Mouse (Mus musculus): ENCODE measurements around the gene Cbfa2t3. TPM values are rescaled to one million over a fixed set of nuclear protein-coding genes. Genes with fewer than 3 reads are reported as not detected.

The Cbfa2t3 gene
- polyA plus RNA-seq, 1 experiment: 58.8 TPM

DNA sequence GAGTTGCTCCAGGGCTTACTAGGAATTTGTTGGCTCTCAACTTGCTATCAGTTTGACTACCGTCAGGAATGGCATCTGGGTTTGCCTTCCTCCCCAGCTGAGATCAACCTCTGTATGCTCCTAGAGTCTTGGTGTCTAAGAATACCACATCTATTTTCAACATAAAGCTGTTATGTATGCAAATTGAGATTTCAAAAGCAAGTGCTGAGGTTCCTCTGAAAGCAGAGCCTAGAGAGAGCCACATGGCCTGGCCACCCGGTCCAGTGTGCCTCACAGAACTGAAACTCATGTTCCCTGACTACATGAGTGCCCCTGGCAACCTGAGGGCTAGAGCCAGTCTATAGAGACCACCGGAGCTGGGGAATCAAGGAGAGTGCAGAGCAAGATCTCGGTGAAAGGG lies 93.5 kb downstream of the Cbfa2t3 start:
- no peak for TF ChIP-seq CTCF (IDR thresholded peaks at IDR 0.05; ENCODE audit: control insufficient read depth, insufficient read depth, low read length)
- no peak for TF ChIP-seq POLR2A (IDR thresholded peaks at IDR 0.05; ENCODE audit: borderline replicate concordance, control insufficient read depth, low read depth, low read length)
- Histone ChIP-seq H3K4me3 (replicated peaks; ENCODE audit: control insufficient read depth, low read depth, low read length) (no peak overlapping the region), H3K4me1 (ENCODE audit: control insufficient read depth, insufficient read depth, low read length) (peaks cover 1% of the 10 kb centered on the region; the same call in 1 of the 2 replicates), H3K27ac (ENCODE audit: control insufficient read depth, insufficient read depth, low read depth, low read length, poor library complexity) (peak overlapping the region; percentile 42)
- WGBS: 52% methylated on average over 4 of the region's 4 CpGs

DNA sequence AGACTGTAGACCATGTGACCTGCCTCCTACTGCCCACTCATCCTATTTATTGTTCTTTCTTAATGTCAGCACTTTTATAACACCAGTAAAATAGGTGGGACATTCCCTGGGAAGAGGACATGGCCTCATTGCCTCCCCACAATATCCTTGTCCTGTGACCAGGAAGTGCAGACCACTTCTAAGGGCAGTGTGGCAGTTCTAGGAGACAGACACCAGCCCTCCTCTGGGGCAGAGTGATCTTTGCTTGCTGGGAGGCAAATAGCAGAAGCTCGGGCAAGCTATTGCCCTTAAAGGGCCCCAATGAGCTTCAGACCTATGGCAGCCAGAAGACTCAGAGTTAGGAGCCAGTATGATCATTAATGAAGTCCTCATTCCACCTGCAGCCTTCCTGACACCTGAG lies 94.3 kb downstream of the Cbfa2t3 start:
- Histone ChIP-seq H3K4me1 (ENCODE audit: control insufficient read depth, insufficient read depth, low read length) (peaks cover 1% of the 10 kb centered on the region; the same call in 1 of the 2 replicates), H3K27ac (ENCODE audit: control insufficient read depth, insufficient read depth, low read depth, low read length, poor library complexity) (peak overlapping the region; percentile 42; the same call in 1 of the 2 replicates), H3K4me3 (replicated peaks; ENCODE audit: control insufficient read depth, low read depth, low read length) (no peak overlapping the region)
- TF ChIP-seq CTCF (IDR thresholded peaks at IDR 0.05; ENCODE audit: control insufficient read depth, insufficient read depth, low read length): no peak
- TF ChIP-seq POLR2A (IDR thresholded peaks at IDR 0.05; ENCODE audit: borderline replicate concordance, control insufficient read depth, low read depth, low read length): no peak
- 29% methylated on average over 1 of the region's 1 CpGs for WGBS

DNA sequence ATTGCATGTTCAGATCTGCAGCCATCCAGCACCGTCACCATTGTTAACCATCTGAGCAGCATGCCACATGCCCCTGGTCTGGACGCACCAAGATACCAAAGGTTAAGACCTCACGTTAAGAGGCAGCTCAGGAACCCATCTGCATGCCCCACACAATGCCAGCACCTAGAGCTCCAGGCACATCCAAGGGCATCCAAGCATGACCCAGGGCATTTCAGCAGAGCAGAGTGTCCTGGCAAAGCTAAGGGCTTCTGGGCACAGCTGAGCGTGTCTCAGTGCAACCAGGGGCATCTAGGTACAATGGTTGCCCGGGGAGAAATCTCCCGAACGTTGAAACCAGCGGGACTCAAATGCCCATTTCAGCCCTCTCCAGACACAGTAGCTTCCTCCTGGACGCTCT lies 98.2 kb downstream of the Cbfa2t3 start:
- Histone ChIP-seq H3K27ac (ENCODE audit: control insufficient read depth, insufficient read depth, low read depth, low read length, poor library complexity) (no peak overlapping the region), H3K4me3 (replicated peaks; ENCODE audit: control insufficient read depth, low read depth, low read length) (no peak overlapping the region), H3K4me1 (ENCODE audit: control insufficient read depth, insufficient read depth, low read length) (no peaks in the 10 kb centered on the region; the same call in 1 of the 2 replicates)
- 92% methylated on average over 9 of the region's 9 CpGs for WGBS
- TF ChIP-seq POLR2A (IDR thresholded peaks at IDR 0.05; ENCODE audit: borderline replicate concordance, control insufficient read depth, low read depth, low read length): no peak
- TF ChIP-seq CTCF (IDR thresholded peaks at IDR 0.05; ENCODE audit: control insufficient read depth, insufficient read depth, low read length): no peak

DNA sequence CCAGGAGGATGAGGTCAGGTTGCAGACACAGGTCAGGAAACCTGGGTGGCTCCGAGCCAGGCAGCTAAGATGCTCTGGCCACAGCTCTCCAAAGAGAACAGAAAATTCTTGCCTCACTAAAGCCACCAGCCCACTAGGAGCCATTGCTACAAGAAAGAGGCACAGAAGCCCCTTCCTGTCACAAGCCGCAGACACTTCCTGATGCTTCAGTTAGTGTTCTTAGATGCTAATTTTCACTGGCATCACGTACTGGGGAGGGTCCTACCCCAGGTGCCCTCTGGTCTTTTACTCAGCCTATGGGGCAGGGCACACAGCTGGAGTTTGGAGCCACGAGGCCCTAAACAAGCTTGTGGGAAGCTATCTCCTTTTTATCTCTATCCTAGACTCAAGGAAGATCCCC lies 102.9 kb downstream of the Cbfa2t3 start:
- 18% methylated on average over 4 of the region's 4 CpGs for WGBS
- TF ChIP-seq CTCF (IDR thresholded peaks at IDR 0.05; ENCODE audit: control insufficient read depth, insufficient read depth, low read length) (no peak), POLR2A (IDR thresholded peaks at IDR 0.05; ENCODE audit: borderline replicate concordance, control insufficient read depth, low read depth, low read length) (no peak)
- Histone ChIP-seq H3K4me3 (replicated peaks; ENCODE audit: control insufficient read depth, low read depth, low read length) (peak overlapping the region; percentile 35), H3K4me1 (ENCODE audit: control insufficient read depth, insufficient read depth, low read length) (peaks cover 18% of the 10 kb centered on the region), H3K27ac (ENCODE audit: control insufficient read depth, insufficient read depth, low read depth, low read length, poor library complexity) (peak overlapping the region; percentile 83)

DNA sequence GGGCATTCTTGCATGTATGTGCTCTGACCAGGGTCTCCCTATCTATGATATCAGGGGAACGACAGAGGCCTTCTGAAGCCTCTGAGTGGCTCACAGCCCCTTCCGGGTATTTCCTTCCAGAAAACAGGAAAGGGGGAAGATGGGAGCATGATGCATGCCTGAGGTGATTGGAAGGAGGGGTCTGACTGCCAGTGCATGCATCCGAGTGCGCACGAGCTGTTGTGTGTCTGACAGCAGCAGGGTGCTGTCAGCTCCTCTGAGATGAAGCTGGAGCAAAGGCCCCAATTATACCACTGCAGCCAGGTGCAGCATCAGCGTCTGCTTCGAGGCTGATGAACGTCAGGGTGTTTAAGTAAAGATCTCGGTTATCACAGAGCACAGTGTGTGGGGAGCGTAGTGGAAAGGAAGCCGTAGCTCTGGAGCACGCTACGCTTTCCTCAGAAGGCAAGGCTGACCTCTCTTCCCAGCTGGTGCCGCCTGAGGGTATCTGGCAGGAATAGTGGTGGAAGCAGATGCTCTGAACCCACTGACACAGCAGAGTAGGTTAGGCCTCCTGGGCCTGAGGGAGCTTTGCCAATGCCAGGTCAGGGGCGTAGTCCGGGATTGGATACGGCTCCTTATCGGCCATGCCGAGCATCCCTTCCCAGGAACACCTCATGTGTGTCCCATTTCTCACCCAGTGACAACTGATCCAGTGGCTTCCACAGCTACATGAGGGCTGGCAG lies 105.0 kb downstream of the Cbfa2t3 start:
- no peak for TF ChIP-seq CTCF (IDR thresholded peaks at IDR 0.05; ENCODE audit: control insufficient read depth, insufficient read depth, low read length)
- no peak for TF ChIP-seq POLR2A (IDR thresholded peaks at IDR 0.05; ENCODE audit: borderline replicate concordance, control insufficient read depth, low read depth, low read length)
- WGBS: 75% methylated on average over 19 of the region's 19 CpGs

DNA sequence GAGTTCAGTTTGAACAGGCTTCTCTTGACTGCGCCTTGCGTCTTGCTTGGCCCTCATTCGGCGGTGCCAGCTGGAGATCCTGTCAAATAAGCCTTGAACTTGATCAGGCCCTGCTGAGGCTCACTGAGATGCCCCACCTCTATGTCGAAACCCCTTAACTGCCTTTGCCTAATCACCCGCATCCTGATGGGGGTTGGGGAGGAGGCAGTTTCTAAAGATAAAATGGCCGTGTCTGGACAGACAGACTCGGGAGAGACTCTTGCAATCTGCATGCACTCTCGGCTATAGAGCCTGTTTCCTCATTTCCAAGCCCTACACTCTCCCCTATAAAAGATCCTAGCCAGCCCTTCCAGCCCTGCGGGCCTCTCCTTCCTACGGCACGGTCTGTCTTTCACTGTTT lies 105.7 kb downstream of the Cbfa2t3 start:
- 40% methylated on average over 12 of the region's 12 CpGs for WGBS
- peak overlapping the region; percentile 2 for H3K4me3 ChIP-seq (replicated peaks; ENCODE audit: control insufficient read depth, low read depth, low read length)
- peak overlapping the region; percentile 83 for H3K27ac ChIP-seq (ENCODE audit: control insufficient read depth, insufficient read depth, low read depth, low read length, poor library complexity)
- TF ChIP-seq CTCF (IDR thresholded peaks at IDR 0.05; ENCODE audit: control insufficient read depth, insufficient read depth, low read length) (no peak), POLR2A (IDR thresholded peaks at IDR 0.05; ENCODE audit: borderline replicate concordance, control insufficient read depth, low read depth, low read length) (0 out of 2 replicates have a peak, but pooled peaks have one; percentile 41)
- peaks cover 18% of the 10 kb centered on the region for H3K4me1 ChIP-seq (ENCODE audit: control insufficient read depth, insufficient read depth, low read length)

More for the DNA sequence above, 105.0 kb downstream of the Cbfa2t3 start:
- Histone ChIP-seq H3K27ac (ENCODE audit: control insufficient read depth, insufficient read depth, low read depth, low read length, poor library complexity) (peak overlapping the region; percentile 83), H3K4me3 (replicated peaks; ENCODE audit: control insufficient read depth, low read depth, low read length) (peak overlapping the region; percentile 16), H3K4me1 (ENCODE audit: control insufficient read depth, insufficient read depth, low read length) (peaks cover 18% of the 10 kb centered on the region)

DNA sequence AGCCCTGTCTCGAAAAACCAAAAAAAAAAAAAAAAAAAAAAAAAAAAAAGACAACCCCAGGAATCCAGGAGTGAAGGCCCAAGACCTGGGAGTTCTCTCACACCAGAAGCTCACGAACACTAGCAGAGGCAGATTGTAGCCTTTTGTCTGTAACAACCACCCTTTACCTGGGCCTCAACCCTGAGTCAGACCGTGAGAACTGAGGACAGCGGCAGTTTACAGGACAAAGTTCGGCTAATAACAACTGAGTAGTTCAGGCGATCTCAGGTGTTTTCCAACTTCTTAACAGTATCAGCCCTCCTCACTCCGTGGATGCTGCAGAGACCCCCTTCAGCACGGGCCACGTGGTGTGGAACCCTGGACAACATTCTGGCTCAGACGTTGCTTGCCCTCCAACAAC lies 112.2 kb downstream of the Cbfa2t3 start:
- H3K4me3 ChIP-seq (replicated peaks; ENCODE audit: control insufficient read depth, low read depth, low read length): no peak overlapping the region
- 82% methylated on average over 10 of the region's 10 CpGs for WGBS
- H3K4me1 ChIP-seq (ENCODE audit: control insufficient read depth, insufficient read depth, low read length): no peaks in the 10 kb centered on the region; the same call in 1 of the 2 replicates
- H3K27ac ChIP-seq (ENCODE audit: control insufficient read depth, insufficient read depth, low read depth, low read length, poor library complexity): no peak overlapping the region
- no peak for TF ChIP-seq POLR2A (IDR thresholded peaks at IDR 0.05; ENCODE audit: borderline replicate concordance, control insufficient read depth, low read depth, low read length)
- no peak for TF ChIP-seq CTCF (IDR thresholded peaks at IDR 0.05; ENCODE audit: control insufficient read depth, insufficient read depth, low read length)

DNA sequence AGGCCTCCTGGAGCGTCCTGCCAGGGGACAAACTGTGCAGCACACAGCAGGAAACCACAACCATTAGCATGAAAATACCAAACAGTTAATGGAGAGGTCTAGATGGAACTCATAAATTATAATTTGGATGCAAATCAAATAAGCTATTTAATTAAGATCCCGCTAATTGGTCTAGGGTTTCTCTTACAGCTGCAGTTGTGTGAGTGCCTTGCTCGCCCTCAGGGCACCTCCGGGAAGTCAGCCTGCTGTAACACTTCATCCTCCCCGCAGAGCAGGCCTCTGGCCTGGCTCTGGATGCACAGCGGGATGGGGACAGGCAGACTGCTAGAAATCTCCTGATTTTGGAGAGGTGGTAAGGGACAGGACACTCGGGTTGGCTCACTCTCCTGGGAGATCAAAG lies 112.7 kb downstream of the Cbfa2t3 start:
- WGBS: 75% methylated on average over 7 of the region's 7 CpGs
- Histone ChIP-seq H3K4me3 (replicated peaks; ENCODE audit: control insufficient read depth, low read depth, low read length) (no peak overlapping the region), H3K4me1 (ENCODE audit: control insufficient read depth, insufficient read depth, low read length) (no peaks in the 10 kb centered on the region; the same call in 1 of the 2 replicates), H3K27ac (ENCODE audit: control insufficient read depth, insufficient read depth, low read depth, low read length, poor library complexity) (no peak overlapping the region)
- TF ChIP-seq POLR2A (IDR thresholded peaks at IDR 0.05; ENCODE audit: borderline replicate concordance, control insufficient read depth, low read depth, low read length): no peak
- TF ChIP-seq CTCF (IDR thresholded peaks at IDR 0.05; ENCODE audit: control insufficient read depth, insufficient read depth, low read length): no peak
